Mouse (Mus musculus): ENCODE data around the gene Slc25a47.

- no peak for TF ChIP-seq CTCF (IDR thresholded peaks at IDR 0.05; ENCODE audit: low read depth, low read length)
- no peak for TF ChIP-seq POLR2A (IDR thresholded peaks at IDR 0.05; ENCODE audit: borderline replicate concordance, low read depth, low read length)
Measured at GRCm38 (mm10) chr12:108887077-108887476, 51.2 kb downstream of the Slc25a47 start.

Measured in bone marrow macrophage, adult 2 months (primary cell).